Mouse (Mus musculus) heart, adult 18-20 months (tissue): ENCODE measurements around the gene Nlrp9b. TPM values are rescaled to one million over a fixed set of nuclear protein-coding genes. Genes with fewer than 3 reads are reported as not detected.

ENCODE experiments used
- total RNA-seq, 2 experiments: library from RNA; stranded (reverse); gene quantifications; 2 replicates each; pipeline ENCODE4 v1.2.3; 2021

Nlrp9b gene
- total RNA-seq, 2 experiments from 2014 or later: not detected

Other genes with a start within 250 kb of the Nlrp9b start
- gene Nectin2, start 241.0 kb upstream of the Nlrp9b start, total RNA-seq: 10 to 100 TPM; 28.5 to 30.0 TPM
- gene Bcam, start 220.4 kb upstream of the Nlrp9b start, total RNA-seq: 100 to 1,000 TPM; 192 to 199 TPM
- gene Cblc, start 194.7 kb upstream of the Nlrp9b start, total RNA-seq: under 1 TPM; 0.35 to 0.75 TPM
- 1 to 10 TPM; 2.9 to 3.7 TPM for gene Bcl3, start 168.7 kb upstream of the Nlrp9b start, total RNA-seq
- not detected for gene Gm19345, start 139.5 kb upstream of the Nlrp9b start, total RNA-seq
- gene Ceacam16, start 130.2 kb upstream of the Nlrp9b start, total RNA-seq: not detected
- not detected for gene Ceacam19, start 103.5 kb upstream of the Nlrp9b start, total RNA-seq
- 10 to 100 TPM; 18.5 to 19.5 TPM for gene Pvr, start 70.3 kb upstream of the Nlrp9b start, total RNA-seq
- gene Igsf23, start 40.7 kb upstream of the Nlrp9b start, total RNA-seq: 1 to 10 TPM; 1.1 to 2.2 TPM
- not detected for gene Ceacam20, start 26.1 kb upstream of the Nlrp9b start, total RNA-seq
- gene Vmn1r91, start 108.2 kb downstream of the Nlrp9b start, total RNA-seq: not detected
- gene Gm16442, start 131.1 kb downstream of the Nlrp9b start, total RNA-seq: not detected
- not detected for gene Vmn1r93, start 147.6 kb downstream of the Nlrp9b start, total RNA-seq
- not detected for gene Vmn1r94, start 176.9 kb downstream of the Nlrp9b start, total RNA-seq
- not detected for gene Vmn1r95, start 202.2 kb downstream of the Nlrp9b start, total RNA-seq
- not detected for gene Gm6164, start 214.1 kb downstream of the Nlrp9b start, total RNA-seq
- gene Gm4498, start 242.4 kb downstream of the Nlrp9b start, total RNA-seq: not detected